Mouse (Mus musculus): Measurements from ENCODE around the gene Ggnbp2.

DNA sequence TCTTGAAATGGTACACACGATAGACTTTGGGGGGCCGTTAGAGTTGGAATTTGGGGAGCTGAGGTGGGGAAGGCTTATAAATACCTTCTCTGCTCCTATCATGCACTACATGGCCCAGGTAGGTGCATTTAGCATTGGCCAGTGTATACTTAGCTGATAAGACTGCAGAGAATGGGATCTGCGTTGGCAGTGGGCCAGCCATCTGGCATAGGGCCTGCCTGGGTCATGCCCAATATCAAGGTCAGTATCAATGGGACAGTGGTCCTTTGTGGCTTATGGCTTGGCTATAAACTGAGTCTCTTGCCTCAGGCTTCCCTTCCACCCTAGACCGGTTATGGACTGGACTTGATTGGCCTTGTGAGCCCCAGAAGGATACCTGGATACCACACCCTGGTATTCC is 66.2 kb downstream of the Ggnbp2 start:
- TF ChIP-seq GATA1 (IDR thresholded peaks at IDR 0.05; ENCODE audit: low read length) (no peak), TAL1 (IDR thresholded peaks at IDR 0.05; ENCODE audit: low read length) (no peak)
